Comparison of ENCODE assay signal across 17 mouse cellular contexts in genomic region chr15:27760655-27761054, GRCm38 (mm10).
DNase-seq lines count a peak whose midpoint lies in the region; ATAC-seq and TF ChIP-seq lines count a peak whose summit lies in the region.
"Had no signal": no experiment of that assay in that cellular context is flagged by ENCODE, and none has a peak within 500 bp of the region (broad histone marks: within the 10 kb centered on the region; RNA-seq: fewer than 3 reads in every experiment).

No protein-coding gene starts in this region.

- H3K9ac ChIP-seq in embryonic facial prominence, embryonic 13.5 days, result no peak overlapping the region
- no peak overlapping the region for H3K9ac ChIP-seq in forebrain, embryonic 16.5 days (replicated peaks; ENCODE audit: low read depth, low read length)
- H3K9ac ChIP-seq: heart, embryonic 13.5 days; neural tube, embryonic 12.5 days had no signal

- 21% methylated on average over 1 of the region's 1 CpGs for WGBS in embryonic facial prominence, embryonic 13.5 days
- WGBS in forebrain, embryonic 16.5 days, result 41% methylated on average over 1 of the region's 1 CpGs

- H3K27ac ChIP-seq in layer of hippocampus, adult 2 months, result peak overlapping the region; percentile 89
- peak overlapping the region; percentile 92 for H3K27ac ChIP-seq in embryonic facial prominence, embryonic 13.5 days
- peak overlapping the region; percentile 31 for H3K27ac ChIP-seq in forebrain, embryonic 16.5 days (ENCODE audit: low read length)
- H3K27ac ChIP-seq: heart, embryonic 13.5 days; neural tube, embryonic 12.5 days had no signal

- no peak overlapping the region for H3K4me2 ChIP-seq in embryonic facial prominence, embryonic 13.5 days
- H3K4me2 ChIP-seq in forebrain, embryonic 16.5 days (ENCODE audit: low read length), result no peak overlapping the region
- H3K4me2 ChIP-seq: heart, embryonic 13.5 days; liver, embryonic 11.5 days; neural tube, embryonic 12.5 days had no signal

- H3K9me3 ChIP-seq in embryonic facial prominence, embryonic 13.5 days, result no peaks in the 10 kb centered on the region
- no peaks in the 10 kb centered on the region for H3K9me3 ChIP-seq in forebrain, embryonic 16.5 days (ENCODE audit: control insufficient read depth, low read length)
- H3K9me3 ChIP-seq: heart, embryonic 13.5 days; neural tube, embryonic 12.5 days had no signal

- ATAC-seq in embryonic facial prominence, embryonic 13.5 days (ENCODE audit: insufficient number of reproducible peaks, insufficient read depth, low FRiP score, low TSS enrichment, low read depth), result peak; percentile 71; the same call in 1 of the 2 replicates
- ATAC-seq in forebrain, embryonic 16.5 days, result 0 out of 2 replicates have a peak, but pooled peaks have one; percentile 14
- ATAC-seq in megakaryocyte, adult 5-6 weeks (ENCODE audit: poor library complexity, severe bottlenecking), result no peak
- ATAC-seq: Patski had no signal

- peaks cover 84% of the 10 kb centered on the region for H3K36me3 ChIP-seq in embryonic facial prominence, embryonic 13.5 days
- peaks cover 13% of the 10 kb centered on the region for H3K36me3 ChIP-seq in forebrain, embryonic 16.5 days (ENCODE audit: control insufficient read depth, insufficient read depth)

- H3K27me3 ChIP-seq in embryonic facial prominence, embryonic 13.5 days, result no peaks in the 10 kb centered on the region
- H3K27me3 ChIP-seq in forebrain, embryonic 16.5 days (replicated peaks; ENCODE audit: control insufficient read depth, insufficient read depth, low read length), result no peaks in the 10 kb centered on the region
- H3K27me3 ChIP-seq: heart, embryonic 13.5 days; neural tube, embryonic 12.5 days; Patski had no signal

- no peak for DNase-seq in layer of hippocampus, adult 2 months (ENCODE audit: low spot score in 2 of 2)
- no peak for DNase-seq in layer of hippocampus, adult 9-10 months (ENCODE audit: low spot score)
- peak; percentile 35 for DNase-seq in naive thymus-derived CD4-positive, alpha-beta T cell, adult 2 months (ENCODE audit: low read depth)
- DNase-seq in gastrocnemius, adult 8-10 months (ENCODE audit: low spot score in 2 of 2), result no peak
- DNase-seq: adrenal gland, adult 2 months; cerebellum, postnatal 10 days; gastrocnemius, postnatal 10 days; kidney, adult 18-20 months; layer of hippocampus, adult 9-11 months; right cerebral cortex, postnatal 4 days had no signal

- TF ChIP-seq CTCF in layer of hippocampus, adult 2 months (conservative IDR thresholded peaks at IDR 0.05), result no peak

- H3K4me1 ChIP-seq in embryonic facial prominence, embryonic 13.5 days, result peaks cover 50% of the 10 kb centered on the region
- peaks cover 16% of the 10 kb centered on the region; the same call in 1 of the 2 replicates for H3K4me1 ChIP-seq in forebrain, embryonic 16.5 days (replicated peaks; ENCODE audit: control insufficient read depth, insufficient read depth, low read length)
- H3K4me1 ChIP-seq: neural tube, embryonic 12.5 days had no signal

- H3K4me3 ChIP-seq in layer of hippocampus, adult 2 months, result no peak overlapping the region
- H3K4me3 ChIP-seq in embryonic facial prominence, embryonic 13.5 days, result no peak overlapping the region
- H3K4me3 ChIP-seq in forebrain, embryonic 16.5 days (replicated peaks; ENCODE audit: low read length), result no peak overlapping the region
- H3K4me3 ChIP-seq: heart, embryonic 13.5 days; neural tube, embryonic 12.5 days had no signal

Comparison
In these comparisons a context has a peak if more than half of its experiments do, and no peak if none do; other contexts are left out.
1. H3K27ac ChIP-seq: peak in every context shown above with its lines; median percentile 92 in embryonic facial prominence, embryonic 13.5 days; 89 in layer of hippocampus, adult 2 months; 31 in forebrain, embryonic 16.5 days.